Mouse (Mus musculus) embryonic facial prominence, embryonic 11.5 days (tissue): ENCODE measurements around the gene Mknk1. TPM values are rescaled to one million over a fixed set of nuclear protein-coding genes. Genes with fewer than 3 reads are reported as not detected.

ENCODE experiments used
- ATAC-seq: fragments of 200-750 bp; cut with Nextera tagmentation; replicated peaks from 2 replicates; pipeline ENCODE4 v1.8.0; 2017; ENCODE audit warnings: low read depth; ENCODE audit not compliant: insufficient number of reproducible peaks, low FRiP score, low TSS enrichment
- DNase-seq: peaks from one replicate; pipeline ENCODE4 v3.0.0-alpha.2; 2015; ENCODE audit warnings: low spot score
- H3K27ac ChIP-seq: fragments of 300-500 bp; sonication (generic); replicated peaks from 2 replicates; pipeline ENCODE4 v1.5.1; 2014; ENCODE audit warnings: mild to moderate bottlenecking, low read depth, low read length, control low read depth
- H3K27me3 ChIP-seq: fragments of 300-500 bp; sonication (generic); 2 replicates; pipeline ENCODE4 v1.6.1; 2014; ENCODE audit warnings: mild to moderate bottlenecking, low read length, moderate library complexity, mixed read lengths; ENCODE audit not compliant: control insufficient read depth, insufficient read depth
- H3K36me3 ChIP-seq: fragments of 300-500 bp; sonication (generic); replicated peaks from 2 replicates; pipeline ENCODE4 v1.6.1; 2014; ENCODE audit warnings: low read depth, mild to moderate bottlenecking, low read length, moderate library complexity, mixed read lengths; ENCODE audit not compliant: control insufficient read depth, insufficient read depth
- H3K4me1 ChIP-seq: fragments of 300-500 bp; sonication (generic); 2 replicates; pipeline ENCODE4 v1.6.1; 2014; ENCODE audit warnings: low read length, mixed read lengths; ENCODE audit not compliant: control insufficient read depth, insufficient read depth
- H3K4me2 ChIP-seq: fragments of 300-500 bp; sonication (generic); 2 replicates; pipeline ENCODE4 v1.6.1; 2014; ENCODE audit warnings: low read depth, mild to moderate bottlenecking, control low read depth, low read length, moderate library complexity
- H3K4me3 ChIP-seq: fragments of 300-500 bp; sonication (generic); 2 replicates; pipeline ENCODE4 v1.5.1; 2014; ENCODE audit warnings: low read depth, low read length, control low read depth
- H3K9ac ChIP-seq: fragments of 300-500 bp; sonication (generic); replicated peaks from 2 replicates; pipeline ENCODE4 v1.6.1; 2014; ENCODE audit warnings: mild to moderate bottlenecking, control low read depth, low read length
- H3K9me3 ChIP-seq: fragments of 300-500 bp; sonication (generic); replicated peaks from 2 replicates; pipeline ENCODE4 v1.6.1; 2016; ENCODE audit warnings: mild to moderate bottlenecking, low read length, inconsistent platforms, mixed read lengths; ENCODE audit not compliant: control insufficient read depth
- WGBS: fragments of 180-500 bp; shearing (Covaris S2); extraction: QIAGEN DNeasy Blood & Tissue Kit; methylation state at CpG from one replicate; pipeline ENCODE4 v1.1.7; 2014; 5-methylcytosine and 5-hydroxymethylcytosine counted together
- polyA plus RNA-seq: library from polyadenylated mRNA; unstranded; fragments of >200 nt; fragmentation: Nextera tagmentation; extraction: Ambion mirVana; gene quantifications from 2 replicates; pipeline ENCODE4 v1.2.1, GENCODE M21; 2014

Mknk1 gene
- polyA plus RNA-seq, 1 experiment from 2014 or later, result 17.5 TPM

GRCm38 (mm10) chr4:115821431-115821830 is 17.6 kb upstream of the Mknk1 start:
- no peak overlapping the region for H3K4me2 ChIP-seq

GRCm38 (mm10) chr4:115821928-115822327 is 17.1 kb upstream of the Mknk1 start:
- ATAC-seq, result no peak
- H3K27me3 ChIP-seq, result no peaks in the 10 kb centered on the region
- H3K4me3 ChIP-seq, result no peak overlapping the region
- H3K36me3 ChIP-seq, result no peaks in the 10 kb centered on the region
- no peaks in the 10 kb centered on the region for H3K4me1 ChIP-seq
- no peak overlapping the region for H3K27ac ChIP-seq
- WGBS, result 82% methylated on average over 3 of the region's 3 CpGs
- no peak overlapping the region for H3K4me2 ChIP-seq
- H3K9ac ChIP-seq, result no peak overlapping the region
- H3K9me3 ChIP-seq, result no peaks in the 10 kb centered on the region
- DNase-seq, result no peak

More at GRCm38 (mm10) chr4:115821431-115821830, 17.6 kb upstream of the Mknk1 start:
- no peaks in the 10 kb centered on the region for H3K4me1 ChIP-seq
- H3K36me3 ChIP-seq, result no peaks in the 10 kb centered on the region
- no peaks in the 10 kb centered on the region for H3K9me3 ChIP-seq
- H3K9ac ChIP-seq, result no peak overlapping the region
- no peak overlapping the region for H3K27ac ChIP-seq
- ATAC-seq (no peak), DNase-seq (no peak)
- H3K4me3 ChIP-seq, result no peak overlapping the region
- H3K27me3 ChIP-seq, result no peaks in the 10 kb centered on the region

GRCm38 (mm10) chr4:115824178-115824577 is 14.8 kb upstream of the Mknk1 start:
- no peak overlapping the region for H3K4me3 ChIP-seq
- ATAC-seq (no peak), DNase-seq (no peak)
- no peaks in the 10 kb centered on the region for H3K36me3 ChIP-seq
- no peak overlapping the region for H3K4me2 ChIP-seq
- WGBS, result 52% methylated on average over 2 of the region's 2 CpGs
- no peak overlapping the region for H3K9ac ChIP-seq
- H3K27me3 ChIP-seq, result no peaks in the 10 kb centered on the region
- H3K9me3 ChIP-seq, result no peaks in the 10 kb centered on the region
- no peaks in the 10 kb centered on the region for H3K4me1 ChIP-seq
- no peak overlapping the region for H3K27ac ChIP-seq

GRCm38 (mm10) chr4:115825271-115825670 is 13.7 kb upstream of the Mknk1 start:
- Histone ChIP-seq H3K9me3 (no peaks in the 10 kb centered on the region), H3K27ac (no peak overlapping the region), H3K4me3 (no peak overlapping the region), H3K4me2 (no peak overlapping the region), H3K9ac (no peak overlapping the region), H3K27me3 (peaks cover 3% of the 10 kb centered on the region; the same call in 1 of the 2 replicates), H3K4me1 (no peaks in the 10 kb centered on the region), H3K36me3 (no peaks in the 10 kb centered on the region)
- DNase-seq (no peak), ATAC-seq (no peak)
- WGBS, result 85% methylated on average over 2 of the region's 2 CpGs

GRCm38 (mm10) chr4:115827066-115827465 is 11.9 kb upstream of the Mknk1 start:
- Histone ChIP-seq H3K4me1 (no peaks in the 10 kb centered on the region), H3K4me2 (no peak overlapping the region), H3K27ac (no peak overlapping the region), H3K9ac (no peak overlapping the region), H3K4me3 (no peak overlapping the region), H3K36me3 (no peaks in the 10 kb centered on the region), H3K9me3 (no peaks in the 10 kb centered on the region), H3K27me3 (peaks cover 3% of the 10 kb centered on the region; the same call in 1 of the 2 replicates)
- ATAC-seq (no peak), DNase-seq (no peak)
- WGBS, result 60% methylated on average over 3 of the region's 3 CpGs

GRCm38 (mm10) chr4:115827535-115827887 is 11.5 kb upstream of the Mknk1 start:
- Histone ChIP-seq H3K27me3 (peaks cover 3% of the 10 kb centered on the region; the same call in 1 of the 2 replicates), H3K36me3 (no peaks in the 10 kb centered on the region), H3K27ac (no peak overlapping the region), H3K4me3 (peak overlapping the region; percentile 75), H3K9ac (peak overlapping the region; percentile 69), H3K9me3 (no peaks in the 10 kb centered on the region), H3K4me2 (peak overlapping the region; percentile 85), H3K4me1 (no peaks in the 10 kb centered on the region)
- WGBS, result 2% methylated on average over 4 of the region's 4 CpGs
- ATAC-seq (no peak), DNase-seq (peak; percentile 30)

GRCm38 (mm10) chr4:115827888-115828571 is 11.0 kb upstream of the Mknk1 start, which contains the start of gene Mob3c:
Gene Mob3c (plus strand): TSS chr4:115828092.
- no peaks in the 10 kb centered on the region for H3K36me3 ChIP-seq
- peak within 1 kb of the TSS; percentile 75 for H3K4me3 ChIP-seq
- DNase-seq, result peak; percentile 85
- H3K27me3 ChIP-seq, result peaks cover 3% of the 10 kb centered on the region; the same call in 1 of the 2 replicates
- no peaks in the 10 kb centered on the region for H3K9me3 ChIP-seq
- no peaks in the 10 kb centered on the region for H3K4me1 ChIP-seq
- WGBS, result under 1% methylated on average over 56 of the region's 57 CpGs
- no peak within 1 kb of the TSS for H3K27ac ChIP-seq
- peak within 1 kb of the TSS; percentile 69 for H3K9ac ChIP-seq
- H3K4me2 ChIP-seq, result peak within 1 kb of the TSS; percentile 85
- peak; percentile 89 for ATAC-seq

- ATAC-seq, result peak; percentile 49
- no peak overlapping the region for H3K27ac ChIP-seq
- no peak overlapping the region; the same call in 1 of the 2 replicates for H3K9ac ChIP-seq
- DNase-seq, result no peak
- peak overlapping the region; percentile 75 for H3K4me3 ChIP-seq
- WGBS, result 5% methylated on average over 8 of the region's 8 CpGs
- no peaks in the 10 kb centered on the region for H3K36me3 ChIP-seq
- H3K4me1 ChIP-seq, result no peaks in the 10 kb centered on the region
- H3K9me3 ChIP-seq, result no peaks in the 10 kb centered on the region
- peaks cover 3% of the 10 kb centered on the region; the same call in 1 of the 2 replicates for H3K27me3 ChIP-seq
- peak overlapping the region; percentile 85 for H3K4me2 ChIP-seq
These were observed 10.5 kb upstream of the Mknk1 start for GRCm38 (mm10) chr4:115828572-115828902.
